Mouse (Mus musculus) lung, embryonic 14.5 days (tissue): ENCODE measurements at regions not wholly inside any gene's neighbourhood (a gene's known extent, or its start where the extent isn't known, plus 50 kb on each side); places are given as distances from the start of the nearest gene placed in this dataset.

Source experiments
- ATAC-seq: fragments of 200-750 bp; cut with Nextera tagmentation; 2 replicates; pipeline ENCODE4 v1.8.0; 2017; ENCODE audit warnings: mild to moderate bottlenecking, moderate TSS enrichment, moderate library complexity; ENCODE audit not compliant: insufficient read depth
- DNase-seq: peaks from one replicate; pipeline ENCODE4 v3.0.0-alpha.2; 2015
- H3K27ac ChIP-seq: fragments of 300-500 bp; sonication (generic); 2 replicates; pipeline ENCODE4 v1.5.1; 2014; ENCODE audit warnings: low read depth, mild to moderate bottlenecking, moderate library complexity
- H3K27me3 ChIP-seq: fragments of 300-500 bp; sonication (generic); 2 replicates; pipeline ENCODE4 v1.6.1; 2014; ENCODE audit warnings: low read length, control low read depth; ENCODE audit not compliant: insufficient read depth
- H3K36me3 ChIP-seq: fragments of 300-500 bp; sonication (generic); 2 replicates; pipeline ENCODE4 v1.6.1; 2014; ENCODE audit warnings: control low read depth; ENCODE audit not compliant: insufficient read depth
- H3K4me1 ChIP-seq: fragments of 300-500 bp; sonication (generic); 2 replicates; pipeline ENCODE4 v1.6.1; 2014; ENCODE audit warnings: antibody characterized with exemption, control low read depth; ENCODE audit not compliant: insufficient read depth
- H3K4me2 ChIP-seq: fragments of 300-500 bp; sonication (generic); 2 replicates; pipeline ENCODE4 v1.6.1; 2014; ENCODE audit warnings: mild to moderate bottlenecking
- H3K4me3 ChIP-seq: fragments of 300-500 bp; sonication (generic); 2 replicates; pipeline ENCODE4 v1.5.1; 2014; ENCODE audit warnings: low read depth, low read length
- H3K9ac ChIP-seq: fragments of 300-500 bp; sonication (generic); 2 replicates; pipeline ENCODE4 v1.6.1; 2014
- H3K9me3 ChIP-seq: fragments of 300-500 bp; sonication (generic); 2 replicates; pipeline ENCODE4 v1.6.1; 2016; ENCODE audit warnings: low read depth, low read length, control low read depth
- CTCF ChIP-seq: IDR thresholded peaks from 2 replicates; pipeline ENCODE4 v1.5.1; 2016; ENCODE audit warnings: antibody characterized with exemption, low read depth
- WGBS: fragments of 180-500 bp; shearing (Covaris S2); extraction: QIAGEN DNeasy Blood & Tissue Kit; methylation state at CpG from one replicate; pipeline ENCODE4 v1.1.7; 2014; 5-methylcytosine and 5-hydroxymethylcytosine counted together

DNA sequence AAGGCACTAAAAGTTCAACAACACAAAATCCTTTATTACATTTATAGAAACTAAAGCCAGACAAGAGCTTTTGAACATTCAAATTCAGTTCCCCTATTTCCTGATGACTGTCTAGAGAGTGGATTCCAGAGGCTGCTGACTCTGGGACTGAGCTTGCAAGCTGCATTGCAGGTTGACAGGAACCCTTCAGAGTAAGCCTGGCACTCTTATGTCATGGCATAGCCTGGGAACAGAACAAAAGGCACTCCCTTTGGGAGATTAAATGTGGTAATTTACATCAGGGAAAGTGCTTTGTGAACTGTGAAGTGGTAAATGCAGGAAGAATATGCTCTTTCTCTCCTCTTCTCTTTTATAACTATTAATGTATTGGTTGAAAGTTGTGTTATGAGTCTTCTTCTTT lies 847.3 kb downstream of the Bcl11a start:
- no peak for TF ChIP-seq CTCF
- DNase-seq = no peak

DNA sequence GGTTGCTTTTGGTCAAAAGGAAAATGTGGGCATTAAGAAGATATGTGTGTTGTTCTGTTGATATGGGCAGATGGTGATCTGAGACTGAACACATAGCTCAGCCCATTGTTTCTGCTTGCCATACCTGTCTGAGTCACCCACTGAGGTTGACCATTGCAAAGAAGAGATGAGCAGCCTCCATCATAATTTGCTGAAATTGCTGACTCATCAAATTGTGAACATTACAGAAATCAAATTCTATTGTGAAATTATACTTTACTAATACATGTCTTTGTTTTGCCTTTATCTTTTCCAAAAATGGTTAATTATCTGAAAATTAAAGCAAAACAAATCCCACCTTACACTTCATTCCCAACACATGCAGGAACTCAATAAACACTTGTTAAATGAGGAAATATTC lies 865.8 kb downstream of the Bcl11a start:
- Histone ChIP-seq H3K4me3 (no peak overlapping the region), H3K27ac (no peak overlapping the region), H3K36me3 (no peaks in the 10 kb centered on the region), H3K27me3 (no peaks in the 10 kb centered on the region), H3K9ac (no peak overlapping the region), H3K4me1 (no peaks in the 10 kb centered on the region), H3K9me3 (no peaks in the 10 kb centered on the region), H3K4me2 (no peak overlapping the region)
- DNase-seq (no peak), ATAC-seq (no peak)
- TF ChIP-seq CTCF = no peak

More for the DNA sequence above, 847.3 kb downstream of the Bcl11a start:
- Histone ChIP-seq H3K36me3 (no peaks in the 10 kb centered on the region), H3K4me1 (no peaks in the 10 kb centered on the region), H3K27me3 (no peaks in the 10 kb centered on the region), H3K27ac (no peak overlapping the region), H3K4me3 (no peak overlapping the region), H3K9me3 (no peaks in the 10 kb centered on the region), H3K4me2 (no peak overlapping the region), H3K9ac (no peak overlapping the region)
- ATAC-seq = no peak

DNA sequence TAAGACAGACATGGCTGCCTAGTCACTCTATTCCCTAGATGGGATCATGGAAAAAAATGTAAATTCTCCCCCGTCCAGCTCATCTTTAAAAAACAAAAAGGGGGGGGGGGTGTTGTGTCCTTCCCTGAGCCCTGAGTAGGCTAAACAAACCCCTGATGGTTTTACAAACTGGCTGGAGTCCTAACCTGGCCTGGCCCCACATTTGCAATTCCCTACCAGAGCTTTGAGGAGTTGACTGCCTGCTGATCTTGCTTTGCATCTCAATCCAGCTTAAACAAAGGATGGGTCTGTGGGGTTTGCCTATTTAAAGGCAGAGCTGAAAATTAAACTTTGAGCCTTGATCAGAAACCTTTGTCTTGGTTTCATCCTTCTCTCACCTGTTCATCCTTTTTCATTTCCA lies 873.3 kb downstream of the Bcl11a start:
- Histone ChIP-seq H3K4me3 (no peak overlapping the region), H3K4me2 (no peak overlapping the region), H3K27ac (no peak overlapping the region), H3K4me1 (no peaks in the 10 kb centered on the region), H3K36me3 (no peaks in the 10 kb centered on the region), H3K27me3 (no peaks in the 10 kb centered on the region), H3K9me3 (no peaks in the 10 kb centered on the region), H3K9ac (no peak overlapping the region)
- no peak for TF ChIP-seq CTCF
- ATAC-seq (no peak), DNase-seq (no peak)
- 60% methylated on average over 1 of the region's 1 CpGs for WGBS

DNA sequence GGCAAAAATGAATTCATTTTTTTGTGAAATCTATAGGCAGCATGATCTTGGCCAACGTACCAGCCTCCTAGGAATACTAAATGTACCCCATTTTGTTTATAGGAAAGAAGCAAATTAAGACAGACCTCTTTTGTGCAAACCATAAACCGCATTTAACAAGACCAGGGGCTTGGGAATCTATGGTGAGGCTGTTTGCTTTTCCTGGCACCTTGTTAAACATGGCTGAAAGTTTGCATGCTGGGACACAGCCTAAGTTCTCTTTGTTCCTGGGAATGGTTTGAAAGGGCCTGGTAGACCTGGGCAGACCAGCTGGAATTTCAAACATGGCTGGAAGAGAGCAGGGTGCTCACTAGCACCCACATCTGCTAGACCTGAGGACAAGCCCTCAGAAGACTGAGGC lies 894.5 kb downstream of the Bcl11a start:
- WGBS = 73% methylated on average over 2 of the region's 2 CpGs
- no peaks in the 10 kb centered on the region for H3K27me3 ChIP-seq
- H3K4me3 ChIP-seq = no peak overlapping the region
- TF ChIP-seq CTCF = no peak
- H3K9ac ChIP-seq = no peak overlapping the region
- ATAC-seq = no peak
- DNase-seq = no peak
- no peaks in the 10 kb centered on the region for H3K9me3 ChIP-seq
- no peaks in the 10 kb centered on the region for H3K4me1 ChIP-seq
- H3K36me3 ChIP-seq = no peaks in the 10 kb centered on the region
- H3K27ac ChIP-seq = no peak overlapping the region
- H3K4me2 ChIP-seq = no peak overlapping the region

DNA sequence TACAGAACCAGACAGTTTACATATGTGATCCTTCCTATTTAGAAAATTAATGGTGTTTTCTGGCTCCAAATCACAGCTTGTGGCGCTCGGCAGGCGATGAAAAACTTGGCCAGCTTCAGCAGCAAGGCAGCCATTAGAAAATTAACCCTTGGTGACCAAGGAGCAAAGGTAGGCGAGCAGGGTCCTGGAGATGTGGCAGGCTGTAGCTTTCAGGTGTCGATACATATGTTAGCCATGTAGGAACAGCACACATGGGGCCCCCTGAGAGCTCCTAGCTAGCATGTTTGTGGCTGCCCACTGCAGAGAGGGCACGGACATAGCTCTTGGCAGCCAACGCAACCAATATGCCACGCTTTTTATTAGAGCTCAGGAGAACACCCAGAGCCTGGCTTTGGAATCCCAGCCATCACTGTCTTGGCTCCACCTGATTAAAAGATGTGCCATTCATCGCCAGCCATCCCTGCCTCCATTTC lies 902.4 kb downstream of the Bcl11a start:
- DNase-seq = no peak
- Histone ChIP-seq H3K9ac (no peak overlapping the region), H3K4me2 (no peak overlapping the region), H3K4me3 (no peak overlapping the region), H3K27ac (no peak overlapping the region), H3K9me3 (no peaks in the 10 kb centered on the region), H3K36me3 (no peaks in the 10 kb centered on the region), H3K4me1 (no peaks in the 10 kb centered on the region), H3K27me3 (no peaks in the 10 kb centered on the region)
- WGBS = 58% methylated on average over 9 of the region's 9 CpGs
- no peak for TF ChIP-seq CTCF
- ATAC-seq = no peak

DNA sequence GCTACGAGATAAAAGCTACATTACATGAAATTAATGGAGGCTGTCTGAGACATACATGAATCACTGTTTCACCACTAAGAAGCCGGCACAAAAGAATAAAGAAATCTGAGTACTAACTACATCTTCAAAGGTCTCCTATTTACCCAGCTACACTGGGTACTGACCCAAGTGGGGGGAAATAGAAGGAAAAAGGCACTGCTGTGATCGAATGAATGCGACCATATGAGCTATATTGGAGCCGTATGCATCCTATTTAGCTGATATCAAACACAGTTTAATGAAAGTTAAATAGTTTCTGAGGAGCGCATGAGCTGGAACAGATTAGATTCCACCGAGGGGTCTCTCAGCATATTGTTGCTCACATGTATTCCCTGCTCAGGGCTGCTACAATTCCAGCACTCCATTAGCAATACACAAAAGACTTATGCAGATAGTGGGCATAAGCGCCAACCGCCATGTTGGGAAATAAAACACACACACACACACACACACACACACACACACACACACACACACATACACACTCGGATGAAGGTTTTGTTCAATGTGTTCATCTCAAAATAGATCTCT lies 905.3 kb downstream of the Bcl11a start:
- Histone ChIP-seq H3K36me3 (no peaks in the 10 kb centered on the region), H3K4me3 (no peak overlapping the region), H3K27me3 (no peaks in the 10 kb centered on the region), H3K9me3 (no peaks in the 10 kb centered on the region), H3K27ac (no peak overlapping the region), H3K9ac (no peak overlapping the region), H3K4me1 (no peaks in the 10 kb centered on the region), H3K4me2 (no peak overlapping the region)
- DNase-seq = no peak
- 58% methylated on average over 10 of the region's 10 CpGs for WGBS
- ATAC-seq = no peak
- TF ChIP-seq CTCF = no peak

DNA sequence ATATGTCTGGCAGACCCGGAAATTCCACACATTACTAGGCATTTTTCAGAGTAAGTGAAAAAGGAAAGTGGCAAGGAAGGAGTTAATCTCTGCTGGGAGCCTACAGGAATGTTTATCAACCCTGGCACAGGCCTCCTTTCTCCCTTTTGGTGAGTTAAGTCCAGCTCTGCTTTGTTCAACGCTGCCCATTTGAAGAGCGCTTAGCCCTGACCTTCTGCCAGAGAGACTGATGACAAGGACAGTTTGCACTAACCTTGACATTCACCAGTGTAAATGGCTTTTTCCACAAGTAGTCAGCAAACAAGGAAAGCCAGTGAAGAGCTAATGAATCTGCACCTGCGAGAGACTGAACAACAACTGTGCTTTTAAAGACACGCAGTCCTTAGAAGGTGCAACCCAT lies 927.6 kb downstream of the Bcl11a start:
- no peak overlapping the region for H3K9ac ChIP-seq
- peaks cover 7% of the 10 kb centered on the region for H3K4me1 ChIP-seq
- no peak overlapping the region for H3K4me3 ChIP-seq
- no peak overlapping the region for H3K4me2 ChIP-seq
- peak; percentile 39 for DNase-seq
- no peak overlapping the region for H3K27ac ChIP-seq
- ATAC-seq = no peak
- no peaks in the 10 kb centered on the region for H3K27me3 ChIP-seq
- no peak for TF ChIP-seq CTCF
- no peaks in the 10 kb centered on the region for H3K9me3 ChIP-seq
- no peaks in the 10 kb centered on the region for H3K36me3 ChIP-seq
- 17% methylated on average over 5 of the region's 5 CpGs for WGBS

DNA sequence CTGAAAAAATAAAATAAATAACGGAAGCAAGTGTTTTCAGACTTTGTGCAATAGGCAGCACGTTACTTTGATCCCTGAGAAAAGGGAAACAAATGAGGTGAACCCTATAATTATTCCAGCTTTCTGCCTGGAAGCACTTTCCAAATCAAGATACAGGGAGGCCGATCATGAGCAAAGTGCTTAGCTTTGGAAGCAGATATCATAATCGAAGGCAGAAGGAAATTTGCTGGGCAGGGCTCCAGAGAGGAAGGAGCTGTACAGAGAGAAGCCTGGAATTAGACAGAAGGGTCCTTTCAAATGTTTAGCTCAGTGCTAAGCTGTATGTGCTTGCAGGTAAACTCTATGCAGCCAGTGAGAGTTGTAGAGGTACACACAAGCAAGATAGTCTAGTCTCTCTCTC lies 948.9 kb downstream of the Bcl11a start:
- Histone ChIP-seq H3K27ac (no peak overlapping the region), H3K9ac (no peak overlapping the region), H3K4me2 (no peak overlapping the region), H3K4me3 (no peak overlapping the region), H3K4me1 (no peaks in the 10 kb centered on the region), H3K36me3 (no peaks in the 10 kb centered on the region), H3K27me3 (no peaks in the 10 kb centered on the region), H3K9me3 (no peaks in the 10 kb centered on the region)
- 43% methylated on average over 4 of the region's 4 CpGs for WGBS
- TF ChIP-seq CTCF = no peak
- peak; percentile 27 for DNase-seq
- no peak for ATAC-seq
